Mouse (Mus musculus) naive thymus-derived CD4-positive, alpha-beta T cell, adult 2 months (primary cell): ENCODE results near the gene Sdr39u1.

Source experiments
- DNase-seq: peaks from one replicate; pipeline ENCODE4 v3.0.0-alpha.2; 2011; ENCODE audit warnings: low read depth

Gene Sdr39u1

GRCm38 (mm10) chr14:55884166-55884565 lies 15.9 kb downstream of the Sdr39u1 start, which contains the start of gene Cbln3:
Gene Cbln3 (minus strand): TSS chr14:55884392.
- peak; percentile 46 for DNase-seq

DNA sequence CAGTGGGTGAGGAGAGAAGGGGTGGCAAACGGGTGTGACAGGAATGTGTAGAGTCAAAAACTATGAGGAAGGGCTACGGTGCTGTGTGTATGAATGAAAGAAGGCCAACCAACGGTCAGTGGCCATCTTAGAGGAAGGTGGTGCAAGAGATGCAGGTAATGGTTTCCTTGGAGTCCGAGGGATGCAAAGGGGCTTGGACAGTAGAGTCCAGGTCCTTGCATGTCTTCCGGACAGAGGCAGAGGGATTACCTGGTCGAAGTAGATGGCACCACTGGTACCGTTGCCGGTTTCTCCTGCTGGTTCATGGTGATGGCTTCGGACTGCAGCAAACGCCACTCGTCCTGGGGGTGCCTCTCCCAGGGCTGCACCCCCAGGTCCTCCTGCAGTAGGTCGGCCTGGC lies 16.4 kb downstream of the Sdr39u1 start:
- DNase-seq = no peak

GRCm38 (mm10) chr14:55883149-55883661 lies 16.9 kb downstream of the Sdr39u1 start:
- no peak for DNase-seq

DNA sequence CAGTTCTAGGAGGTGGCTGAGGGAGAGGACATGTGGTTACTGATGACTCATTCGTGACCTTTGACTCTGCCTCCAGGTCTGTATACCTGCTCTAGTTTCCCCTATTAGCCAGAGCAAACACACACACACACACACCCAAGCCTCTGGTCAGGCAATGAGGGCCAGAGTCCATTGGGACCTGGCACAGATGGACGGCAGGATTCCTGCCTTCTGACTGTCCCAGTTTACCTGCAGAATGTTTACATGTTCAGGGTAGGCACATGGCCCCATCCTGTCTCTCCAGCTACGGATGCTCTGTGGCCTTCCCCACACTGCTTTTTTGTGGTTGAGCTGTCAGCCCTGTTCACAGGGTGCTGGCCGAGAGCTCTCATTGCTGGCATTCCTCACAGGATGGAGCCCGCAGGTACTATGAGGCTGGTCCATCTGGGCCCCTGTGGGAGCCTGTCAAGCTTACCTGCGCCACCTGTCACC lies 17.9 kb downstream of the Sdr39u1 start:
- peak; percentile 59 for DNase-seq

GRCm38 (mm10) chr14:55880982-55881381 lies 19.1 kb downstream of the Sdr39u1 start:
- DNase-seq = no peak

- DNase-seq = peak; percentile 88
Observed at GRCm38 (mm10) chr14:55879623-55880022, 20.5 kb downstream of the Sdr39u1 start.

DNA sequence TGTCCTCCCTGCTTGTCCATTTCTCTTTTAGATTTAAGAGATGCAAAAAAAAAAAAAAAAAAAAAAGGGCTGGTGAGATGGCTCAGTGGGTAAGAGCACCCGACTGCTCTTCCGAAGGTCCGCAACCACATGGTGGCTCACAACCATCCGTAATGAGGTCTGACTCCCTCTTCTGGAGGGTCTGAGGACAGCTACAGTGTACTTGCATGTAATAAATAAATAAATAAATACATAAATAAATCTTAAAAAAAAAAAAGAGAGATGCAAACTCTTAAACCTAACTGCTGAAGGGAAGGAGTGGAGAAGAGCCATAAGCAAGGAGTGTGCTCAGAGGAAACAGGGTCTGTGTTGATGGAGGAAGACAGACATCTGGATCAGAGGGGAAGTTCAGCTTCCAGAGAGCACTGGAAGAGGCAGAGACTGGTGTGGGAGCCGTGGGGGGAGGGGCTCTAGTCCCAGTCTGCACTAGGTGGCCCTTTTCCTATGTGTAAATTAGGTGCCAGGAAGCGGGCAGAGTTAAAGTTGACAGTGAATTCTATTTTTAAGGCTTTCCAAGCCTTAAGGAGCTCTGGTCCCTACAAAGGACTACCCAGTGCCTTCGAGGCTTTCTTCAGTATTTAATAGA lies 21.7 kb downstream of the Sdr39u1 start:
- no peak for DNase-seq

- no peak for DNase-seq
Observed at GRCm38 (mm10) chr14:55877469-55878315, 22.4 kb downstream of the Sdr39u1 start.

DNA sequence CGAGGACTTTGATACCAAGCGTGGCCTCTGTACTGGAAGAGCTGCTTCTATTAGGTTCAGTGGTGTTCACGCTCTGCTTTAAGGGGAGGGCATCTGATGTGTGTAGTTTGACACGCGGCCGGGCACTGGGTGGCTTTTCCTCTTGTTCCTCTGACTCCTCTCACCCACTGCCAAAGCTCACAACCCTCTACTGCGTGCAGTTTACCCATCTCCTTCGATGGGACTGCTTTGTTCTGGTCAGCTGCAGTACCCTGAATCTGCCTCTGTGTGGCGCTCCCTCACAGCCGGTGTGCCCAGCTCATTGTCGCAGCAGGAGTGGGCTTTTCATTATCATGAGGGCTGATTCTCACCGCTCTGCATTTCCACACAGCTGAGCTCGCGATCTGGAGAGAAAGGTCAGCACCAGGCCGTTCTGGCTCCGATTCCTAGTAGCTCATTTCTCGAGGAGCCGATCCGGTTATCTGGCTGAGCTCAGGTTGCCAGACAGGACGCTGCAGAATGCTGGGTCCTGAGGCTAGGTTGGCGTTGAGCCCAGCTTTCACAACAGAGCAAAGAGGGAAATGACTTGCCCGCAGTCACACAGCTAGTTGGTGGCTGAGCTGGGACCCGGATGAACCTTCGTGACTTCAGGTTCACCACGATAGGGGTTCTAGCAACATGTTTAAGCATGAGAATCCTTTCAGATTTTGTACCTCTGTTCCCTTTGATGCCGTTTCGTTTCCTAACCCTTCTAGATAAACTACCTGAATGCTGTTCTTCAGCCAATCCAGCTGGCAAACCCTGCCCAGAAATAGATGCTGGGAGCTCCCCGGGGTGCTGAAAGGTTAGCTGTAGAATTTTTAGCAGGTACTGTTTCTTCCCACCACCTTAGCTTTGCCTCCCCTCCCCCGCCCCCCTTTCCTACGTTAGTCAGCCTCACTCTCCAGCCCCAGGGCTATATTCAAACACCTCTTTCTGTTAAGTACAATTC lies 26.1 kb downstream of the Sdr39u1 start:
- peak; percentile 88 for DNase-seq

GRCm38 (mm10) chr14:55873242-55873713 lies 26.8 kb downstream of the Sdr39u1 start:
- no peak for DNase-seq

DNA sequence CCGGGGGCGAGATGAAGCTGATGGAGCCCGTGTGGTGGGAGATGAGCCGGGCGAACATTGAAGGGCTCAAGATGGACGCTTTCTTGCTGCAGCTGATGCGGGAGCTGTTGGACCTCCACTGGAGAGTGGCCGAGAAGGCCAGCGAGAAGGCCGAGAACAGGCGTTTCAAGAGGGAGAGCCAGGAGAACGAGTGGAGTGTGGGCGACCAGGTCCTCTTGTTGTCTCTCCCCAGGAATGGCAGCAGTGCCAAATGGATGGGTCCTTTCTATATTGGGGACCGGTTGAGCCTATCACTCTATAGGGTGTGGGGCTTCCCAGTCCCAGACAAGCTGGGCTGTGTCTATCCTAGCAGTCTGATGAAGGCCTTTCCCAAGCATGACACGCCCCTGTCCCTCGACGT lies 27.5 kb downstream of the Sdr39u1 start:
- DNase-seq = no peak

DNA sequence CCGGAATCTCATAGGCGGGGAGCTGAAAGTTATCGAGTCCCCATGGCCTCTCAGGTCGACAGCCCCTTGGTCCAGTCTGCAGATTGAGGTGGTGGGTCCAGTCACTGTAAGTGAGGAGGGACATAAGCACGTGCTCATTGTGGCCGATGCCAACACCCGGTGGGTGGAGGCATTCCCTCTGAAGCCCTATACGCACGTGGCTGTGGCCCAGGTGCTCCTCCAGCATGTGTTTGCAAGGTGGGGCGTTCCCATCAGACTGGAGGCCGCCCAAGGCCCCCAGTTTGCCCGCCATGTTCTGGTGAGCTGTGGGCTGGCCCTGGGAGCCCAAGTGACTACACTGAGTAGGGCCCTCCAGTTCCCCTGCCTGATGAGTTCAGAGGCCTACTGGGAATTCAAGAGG lies 28.1 kb downstream of the Sdr39u1 start:
- DNase-seq = no peak

DNA sequence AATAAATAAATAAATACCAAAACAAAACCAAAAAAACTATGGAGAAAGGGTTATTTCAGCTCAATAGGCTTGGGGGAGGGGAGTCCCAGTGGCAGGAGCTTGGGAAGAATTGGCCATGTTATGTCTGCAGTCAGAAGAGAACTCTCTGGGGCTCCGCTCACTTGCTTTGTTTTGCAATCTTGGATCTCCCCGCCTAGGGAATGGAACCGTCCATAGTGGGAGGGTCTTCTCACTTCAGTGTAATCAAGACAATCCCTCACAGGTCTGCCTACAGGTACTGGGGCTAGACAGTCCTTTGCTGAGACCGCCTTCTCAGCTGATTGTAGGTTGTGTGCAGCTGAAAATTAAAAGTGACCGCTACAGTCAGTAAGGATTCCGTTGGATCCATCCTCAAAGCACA lies 30.6 kb downstream of the Sdr39u1 start:
- no peak for DNase-seq

- DNase-seq = no peak
Observed at GRCm38 (mm10) chr14:55868230-55869026, 31.7 kb downstream of the Sdr39u1 start.

DNA sequence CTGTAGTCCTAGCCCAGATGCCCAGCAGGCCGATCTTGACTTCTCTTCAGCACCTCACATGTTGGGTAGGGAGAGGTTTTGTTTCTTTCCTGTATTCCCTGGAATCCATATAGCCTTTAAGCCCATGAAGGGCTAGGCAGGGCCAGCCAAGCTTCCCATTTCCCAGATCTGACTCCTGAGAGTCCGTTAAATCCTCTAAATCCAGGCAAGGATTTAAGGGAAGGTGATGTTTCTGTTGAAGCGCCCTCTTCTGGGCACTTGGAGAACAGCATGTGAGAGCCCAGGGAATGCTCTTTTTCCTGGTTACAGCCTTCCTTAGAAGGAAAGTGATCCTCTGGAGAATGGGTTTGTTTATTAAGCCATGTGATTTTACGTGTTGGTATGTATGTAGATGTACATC lies 33.1 kb downstream of the Sdr39u1 start:
- DNase-seq = peak; percentile 66

DNA sequence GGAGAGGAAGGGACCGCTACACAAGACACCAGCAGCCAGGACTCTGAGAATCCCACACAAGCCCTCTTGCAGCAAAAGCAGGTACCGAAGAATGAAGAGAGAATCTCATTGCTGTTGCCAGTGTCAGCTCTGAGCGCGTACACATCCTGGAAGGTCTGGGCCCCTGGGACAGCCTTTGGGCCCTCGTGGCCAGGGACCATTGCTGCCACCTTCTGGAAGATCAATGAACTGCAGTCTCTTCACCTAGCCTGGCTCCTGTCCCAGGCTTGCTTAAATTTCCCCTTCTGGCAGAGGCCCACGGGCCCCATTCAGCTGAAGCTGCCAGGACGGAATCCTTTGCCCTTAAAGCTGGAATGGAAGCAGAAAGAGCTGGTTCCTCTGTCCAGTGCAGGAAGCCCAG lies 36.3 kb downstream of the Sdr39u1 start:
- DNase-seq = peak; percentile 81

- no peak for DNase-seq
Observed at GRCm38 (mm10) chr14:55862970-55863369, 37.1 kb downstream of the Sdr39u1 start.

- no peak for DNase-seq
Observed at GRCm38 (mm10) chr14:55862186-55862585, 37.9 kb downstream of the Sdr39u1 start.

DNA sequence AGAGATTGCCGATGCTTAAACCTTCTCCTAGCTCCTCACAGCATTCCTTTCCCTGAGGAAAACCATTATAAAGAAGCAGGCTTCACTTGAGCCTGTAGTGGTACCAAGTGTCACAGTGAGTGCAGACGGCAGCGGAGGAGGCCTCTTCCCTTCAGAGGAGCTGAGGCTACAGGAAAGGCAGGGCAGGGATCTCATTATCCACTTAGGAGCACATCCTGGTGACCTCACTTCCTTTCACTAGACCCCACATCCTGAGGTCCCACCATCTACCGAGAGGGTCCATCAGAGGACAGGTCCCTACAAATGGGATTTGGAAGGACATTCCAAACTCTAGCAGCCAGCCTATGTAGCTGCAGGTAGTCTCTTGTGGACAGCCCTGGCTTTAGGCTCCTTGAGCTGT lies 42.5 kb downstream of the Sdr39u1 start:
- no peak for DNase-seq

DNA sequence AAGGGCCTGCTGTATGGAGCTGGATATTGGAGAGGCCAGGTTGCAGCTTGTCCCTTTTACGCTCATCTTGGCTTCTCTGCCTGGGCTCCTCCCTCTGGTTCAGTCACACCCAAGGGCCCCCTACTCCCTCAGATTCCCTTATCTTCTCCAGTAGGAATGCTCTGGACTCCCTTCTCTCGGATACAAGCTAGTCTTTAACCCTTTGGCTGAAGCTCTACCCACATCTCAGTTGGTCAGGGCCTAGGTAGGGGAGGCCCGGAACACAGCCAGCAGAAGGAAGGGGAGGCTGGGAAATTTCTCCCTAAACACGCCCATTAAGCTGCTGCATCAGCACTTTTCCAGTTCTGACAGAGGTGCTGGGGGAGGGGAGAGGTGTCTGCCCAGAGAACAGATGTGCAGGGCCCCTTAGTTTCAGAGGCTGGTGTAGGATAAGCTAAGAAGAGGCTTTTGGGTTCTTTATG lies 45.0 kb downstream of the Sdr39u1 start:
- no peak for DNase-seq
